Mouse (Mus musculus): ENCODE results near the gene Olfr66.

DNA sequence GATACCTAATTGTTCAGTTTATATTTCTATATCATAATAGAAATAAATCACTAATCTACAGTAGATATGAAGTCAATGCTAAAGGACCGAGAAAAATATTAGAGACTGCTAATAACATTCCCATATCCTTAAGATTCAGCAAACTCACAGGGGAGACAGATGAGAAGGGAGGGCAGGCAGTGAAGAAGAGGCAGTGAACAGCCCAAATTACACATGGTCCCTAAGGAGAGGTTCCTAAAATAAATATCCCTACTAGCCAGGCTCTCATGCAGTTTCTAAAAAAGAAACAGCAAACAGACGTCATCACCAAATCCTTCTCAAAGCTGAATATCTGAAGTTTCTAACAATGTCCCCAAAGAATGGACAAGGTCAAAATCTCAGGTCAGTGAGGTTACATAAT, 17.1 kb upstream of the Olfr66 start, which contains the start of gene Olfr65:
- TF ChIP-seq EP300 (IDR thresholded peaks at IDR 0.05; ENCODE audit: insufficient read depth, low read depth, low read length): no peak
- no peak for TF ChIP-seq POLR2A (IDR thresholded peaks at IDR 0.05; ENCODE audit: insufficient read depth, low read depth, low read length)
- no peak for TF ChIP-seq CTCF (IDR thresholded peaks at IDR 0.05)

Measured in heart, adult 2 months (tissue).